Mouse (Mus musculus): ENCODE results near the gene Fermt1. TPM values are rescaled to one million over a fixed set of nuclear protein-coding genes. Genes with fewer than 3 reads are reported as not detected.

Gene Fermt1
- total and polyA plus RNA-seq, 3 experiments = 0.02 TPM; not detected in 2

- TF ChIP-seq EP300 (IDR thresholded peaks at IDR 0.05; ENCODE audit: insufficient read depth, low read depth, low read length) = no peak
- no peak for TF ChIP-seq POLR2A (IDR thresholded peaks at IDR 0.05; ENCODE audit: insufficient read depth, low read depth, low read length)
- TF ChIP-seq CTCF (IDR thresholded peaks at IDR 0.05) = no peak
- intact Hi-C loops (cut with DNase I) = no loop called here
- Histone ChIP-seq H3K4me3 (no peak overlapping the region), H3K79me2 (replicated peaks; ENCODE audit: control insufficient read depth, insufficient read depth, low read length) (no peaks in the 10 kb centered on the region), H3K4me1 (ENCODE audit: control insufficient read depth, insufficient read depth, low read length) (no peaks in the 10 kb centered on the region), H3K27me3 (ENCODE audit: control insufficient read depth, insufficient read depth, low read length) (peaks cover 13% of the 10 kb centered on the region), H3K27ac (no peak overlapping the region), H3K36me3 (ENCODE audit: control insufficient read depth, insufficient read depth, low read length) (no peaks in the 10 kb centered on the region), H3K9ac (ENCODE audit: low read depth, low read length) (no peak overlapping the region)
- no peak for DNase-seq
- WGBS = 48% methylated on average over 9 of the region's 9 CpGs
Observed at GRCm38 (mm10) chr2:132943596-132943995, 2.1 kb downstream of the Fermt1 start.

- TF ChIP-seq CTCF (IDR thresholded peaks at IDR 0.05) = no peak
- TF ChIP-seq EP300 (IDR thresholded peaks at IDR 0.05; ENCODE audit: insufficient read depth, low read depth, low read length) = no peak
- TF ChIP-seq POLR2A (IDR thresholded peaks at IDR 0.05; ENCODE audit: insufficient read depth, low read depth, low read length) = no peak
- no peak overlapping the region for H3K27ac ChIP-seq
- no peaks in the 10 kb centered on the region for H3K4me1 ChIP-seq (ENCODE audit: control insufficient read depth, insufficient read depth, low read length)
- H3K79me2 ChIP-seq (replicated peaks; ENCODE audit: control insufficient read depth, insufficient read depth, low read length) = no peaks in the 10 kb centered on the region
- DNase-seq = no peak
- H3K4me3 ChIP-seq = no peak overlapping the region
- intact Hi-C loops (cut with DNase I) = no loop called here
- WGBS = 77% methylated on average over 14 of the region's 14 CpGs
- peaks cover 2% of the 10 kb centered on the region; the same call in 1 of the 2 replicates for H3K27me3 ChIP-seq (ENCODE audit: control insufficient read depth, insufficient read depth, low read length)
- no peak overlapping the region for H3K9ac ChIP-seq (ENCODE audit: low read depth, low read length)
- no peaks in the 10 kb centered on the region for H3K36me3 ChIP-seq (ENCODE audit: control insufficient read depth, insufficient read depth, low read length)
Observed at GRCm38 (mm10) chr2:132939056-132939455, 6.7 kb downstream of the Fermt1 start.

GRCm38 (mm10) chr2:132936176-132936575 is 9.5 kb downstream of the Fermt1 start:
- no peak overlapping the region for H3K9ac ChIP-seq (ENCODE audit: low read depth, low read length)
- H3K4me3 ChIP-seq = no peak overlapping the region
- no peak for TF ChIP-seq POLR2A (IDR thresholded peaks at IDR 0.05; ENCODE audit: insufficient read depth, low read depth, low read length)
- no peaks in the 10 kb centered on the region for H3K4me1 ChIP-seq (ENCODE audit: control insufficient read depth, insufficient read depth, low read length)
- no peaks in the 10 kb centered on the region for H3K36me3 ChIP-seq (ENCODE audit: control insufficient read depth, insufficient read depth, low read length)
- H3K27ac ChIP-seq = no peak overlapping the region
- H3K27me3 ChIP-seq (ENCODE audit: control insufficient read depth, insufficient read depth, low read length) = no peaks in the 10 kb centered on the region
- H3K79me2 ChIP-seq (replicated peaks; ENCODE audit: control insufficient read depth, insufficient read depth, low read length) = no peaks in the 10 kb centered on the region
- intact Hi-C loops (cut with DNase I) = no loop called here
- 55% methylated on average over 4 of the region's 4 CpGs for WGBS
- DNase-seq = no peak

- no peaks in the 10 kb centered on the region for H3K27me3 ChIP-seq (ENCODE audit: control insufficient read depth, insufficient read depth, low read length)
- H3K4me1 ChIP-seq (ENCODE audit: control insufficient read depth, insufficient read depth, low read length) = no peaks in the 10 kb centered on the region
- no peak overlapping the region for H3K4me3 ChIP-seq
- TF ChIP-seq CTCF (IDR thresholded peaks at IDR 0.05) = no peak
- TF ChIP-seq POLR2A (IDR thresholded peaks at IDR 0.05; ENCODE audit: insufficient read depth, low read depth, low read length) = no peak
- H3K79me2 ChIP-seq (replicated peaks; ENCODE audit: control insufficient read depth, insufficient read depth, low read length) = no peaks in the 10 kb centered on the region
- WGBS = 64% methylated on average over 4 of the region's 4 CpGs
- intact Hi-C loops (cut with DNase I) = no loop called here
- DNase-seq = no peak
- H3K36me3 ChIP-seq (ENCODE audit: control insufficient read depth, insufficient read depth, low read length) = no peaks in the 10 kb centered on the region
- H3K9ac ChIP-seq (ENCODE audit: low read depth, low read length) = no peak overlapping the region
- no peak overlapping the region for H3K27ac ChIP-seq
Observed at GRCm38 (mm10) chr2:132934711-132935110, 11.0 kb downstream of the Fermt1 start.

GRCm38 (mm10) chr2:132934142-132934541 is 11.6 kb downstream of the Fermt1 start:
- Histone ChIP-seq H3K27ac (no peak overlapping the region), H3K79me2 (replicated peaks; ENCODE audit: control insufficient read depth, insufficient read depth, low read length) (no peaks in the 10 kb centered on the region), H3K4me1 (ENCODE audit: control insufficient read depth, insufficient read depth, low read length) (no peaks in the 10 kb centered on the region), H3K4me3 (no peak overlapping the region), H3K36me3 (ENCODE audit: control insufficient read depth, insufficient read depth, low read length) (no peaks in the 10 kb centered on the region), H3K9ac (ENCODE audit: low read depth, low read length) (no peak overlapping the region), H3K27me3 (ENCODE audit: control insufficient read depth, insufficient read depth, low read length) (no peaks in the 10 kb centered on the region)
- no peak for DNase-seq
- 84% methylated on average over 2 of the region's 2 CpGs for WGBS
- intact Hi-C loops (cut with DNase I) = no loop called here
- TF ChIP-seq POLR2A (IDR thresholded peaks at IDR 0.05; ENCODE audit: insufficient read depth, low read depth, low read length) = no peak
- TF ChIP-seq EP300 (IDR thresholded peaks at IDR 0.05; ENCODE audit: insufficient read depth, low read depth, low read length) = no peak
- no peak for TF ChIP-seq CTCF (IDR thresholded peaks at IDR 0.05)

- no peak for TF ChIP-seq EP300 (IDR thresholded peaks at IDR 0.05; ENCODE audit: insufficient read depth, low read depth, low read length)
- TF ChIP-seq POLR2A (IDR thresholded peaks at IDR 0.05; ENCODE audit: insufficient read depth, low read depth, low read length) = no peak
- no peak for TF ChIP-seq CTCF (IDR thresholded peaks at IDR 0.05)
- no peak overlapping the region for H3K9ac ChIP-seq (ENCODE audit: low read depth, low read length)
- intact Hi-C loops (cut with DNase I) = no loop called here
- no peaks in the 10 kb centered on the region for H3K27me3 ChIP-seq (ENCODE audit: control insufficient read depth, insufficient read depth, low read length)
- no peaks in the 10 kb centered on the region for H3K79me2 ChIP-seq (replicated peaks; ENCODE audit: control insufficient read depth, insufficient read depth, low read length)
- H3K4me3 ChIP-seq = no peak overlapping the region
- no peaks in the 10 kb centered on the region for H3K4me1 ChIP-seq (ENCODE audit: control insufficient read depth, insufficient read depth, low read length)
- H3K27ac ChIP-seq = no peak overlapping the region
- DNase-seq = no peak
- WGBS = 91% methylated on average over 2 of the region's 2 CpGs
- H3K36me3 ChIP-seq (ENCODE audit: control insufficient read depth, insufficient read depth, low read length) = no peaks in the 10 kb centered on the region
Observed at GRCm38 (mm10) chr2:132928999-132929398, 16.7 kb downstream of the Fermt1 start.

Measured in heart, adult 2 months (tissue).